Mouse (Mus musculus): ENCODE results near the gene Chst11.

The Chst11 gene

GRCm38 (mm10) chr10:83080275-83080741 lies 95.0 kb downstream of the Chst11 start:
- no peak for DNase-seq

GRCm38 (mm10) chr10:83080930-83081329 lies 95.6 kb downstream of the Chst11 start:
- no peak for DNase-seq

- no peak for DNase-seq
These were observed 98.6 kb downstream of the Chst11 start for GRCm38 (mm10) chr10:83083946-83084345.

GRCm38 (mm10) chr10:83088318-83088717 lies 103.0 kb downstream of the Chst11 start:
- DNase-seq = no peak

- no peak for DNase-seq
These were observed 103.5 kb downstream of the Chst11 start for GRCm38 (mm10) chr10:83088826-83089225.

- DNase-seq = no peak
These were observed 104.9 kb downstream of the Chst11 start for GRCm38 (mm10) chr10:83090185-83090584.

- no peak for DNase-seq
These were observed 108.4 kb downstream of the Chst11 start for GRCm38 (mm10) chr10:83093705-83094104.

GRCm38 (mm10) chr10:83094248-83094647 lies 109.0 kb downstream of the Chst11 start:
- DNase-seq = no peak

GRCm38 (mm10) chr10:83094821-83095725 lies 109.8 kb downstream of the Chst11 start:
- no peak for DNase-seq

GRCm38 (mm10) chr10:83096257-83096656 lies 111.0 kb downstream of the Chst11 start:
- no peak for DNase-seq

- no peak for DNase-seq
These were observed 113.6 kb downstream of the Chst11 start for GRCm38 (mm10) chr10:83098940-83099339.

- DNase-seq = no peak
These were observed 114.4 kb downstream of the Chst11 start for GRCm38 (mm10) chr10:83099669-83100068.

- DNase-seq = no peak
These were observed 115.6 kb downstream of the Chst11 start for GRCm38 (mm10) chr10:83100890-83101289.

GRCm38 (mm10) chr10:83101421-83102207 lies 116.3 kb downstream of the Chst11 start:
- peak; percentile 47 for DNase-seq

GRCm38 (mm10) chr10:83102745-83103144 lies 117.4 kb downstream of the Chst11 start:
- DNase-seq = no peak

GRCm38 (mm10) chr10:83104221-83104620 lies 118.9 kb downstream of the Chst11 start:
- DNase-seq = no peak

GRCm38 (mm10) chr10:83106152-83106746 lies 121.0 kb downstream of the Chst11 start:
- DNase-seq = peak; percentile 56

- no peak for DNase-seq
These were observed 122.1 kb downstream of the Chst11 start for GRCm38 (mm10) chr10:83107385-83107784.

GRCm38 (mm10) chr10:83107921-83108738 lies 122.8 kb downstream of the Chst11 start:
- no peak for DNase-seq

GRCm38 (mm10) chr10:83108946-83109345 lies 123.6 kb downstream of the Chst11 start:
- no peak for DNase-seq

GRCm38 (mm10) chr10:83111046-83111445 lies 125.7 kb downstream of the Chst11 start:
- DNase-seq = no peak

GRCm38 (mm10) chr10:83112345-83112744 lies 127.0 kb downstream of the Chst11 start:
- DNase-seq = no peak

All from right cerebral cortex, postnatal 25 days (tissue).